Mouse (Mus musculus): Measurements from ENCODE around the gene R3hcc1l.

GRCm38 (mm10) chr19:42529992-42530437, 11.5 kb downstream of the R3hcc1l start:
- TF ChIP-seq POLR2A (IDR thresholded peaks at IDR 0.05; ENCODE audit: borderline replicate concordance, control insufficient read depth, low read depth, low read length) (no peak), CTCF (IDR thresholded peaks at IDR 0.05; ENCODE audit: control insufficient read depth, insufficient read depth, low read length) (no peak)

Data from bone marrow, adult 2 months (tissue).